Mouse (Mus musculus) small intestine, adult 2 months (tissue): ENCODE results near the gene Bpifb3.

ENCODE experiments used
- CTCF ChIP-seq: fragments of 200-500 bp; IDR thresholded peaks from 2 replicates; pipeline ENCODE4 v1.5.1; 2012; ENCODE audit warnings: low read depth, mild to moderate bottlenecking, control low read depth, inconsistent platforms, low read length, moderate library complexity, mixed read lengths; ENCODE audit not compliant: insufficient replicate concordance, insufficient read length; ENCODE audit errors: extremely low read depth
- POLR2A ChIP-seq: fragments of 200-500 bp; IDR thresholded peaks from 2 replicates; pipeline ENCODE4 v1.6.1; 2012; ENCODE audit warnings: low read depth, mild to moderate bottlenecking, control low read depth, inconsistent platforms, low read length, moderate library complexity

GRCm38 (mm10) chr2:153931125-153931524, 13.1 kb downstream of the Bpifb3 start:
- TF ChIP-seq CTCF (no peak), POLR2A (no peak)
